Mouse (Mus musculus): Measurements from ENCODE around the gene Snx20.

The Snx20 gene

DNA sequence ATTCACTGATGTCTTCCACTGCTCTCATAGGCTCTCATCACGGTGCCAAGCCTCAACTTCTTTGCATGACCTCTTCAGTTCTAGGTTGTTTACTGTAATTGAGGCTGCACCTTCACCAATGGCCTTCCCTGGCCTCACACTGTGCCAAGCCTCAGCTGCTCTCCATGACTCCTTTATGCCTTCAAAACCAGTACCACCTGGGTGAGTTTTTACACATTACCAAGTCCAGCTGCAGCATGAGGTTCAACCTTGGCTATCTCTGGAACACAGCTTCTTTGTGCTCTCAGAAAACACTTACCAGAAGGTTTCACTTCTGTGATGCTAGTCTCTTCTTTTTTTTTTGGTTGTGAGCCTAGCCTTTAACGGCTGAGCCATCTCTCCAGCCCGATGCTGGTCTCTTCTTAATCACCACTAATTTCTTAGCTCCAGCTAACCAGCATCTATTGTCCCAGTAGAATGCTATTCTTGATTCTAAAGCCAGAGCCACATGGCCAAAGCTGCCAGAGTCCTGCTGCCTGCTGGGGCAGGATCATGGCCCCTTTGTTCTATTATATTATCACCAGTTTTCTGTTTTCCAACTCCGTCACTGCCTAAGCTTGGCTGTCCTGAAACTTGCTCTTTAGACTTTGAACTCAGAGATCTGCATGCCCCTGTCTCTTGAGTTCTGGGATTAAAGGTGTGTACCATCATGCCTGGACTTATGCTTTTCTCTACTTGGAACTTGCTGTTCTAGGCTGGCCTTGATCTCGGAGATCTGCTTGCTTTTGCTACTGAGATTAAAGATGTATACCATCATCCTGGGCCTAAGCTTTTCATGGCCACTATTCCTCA lies 7.0 kb upstream of the Snx20 start:
- no peak for DNase-seq (ENCODE audit: low read depth, low spot score)

DNA sequence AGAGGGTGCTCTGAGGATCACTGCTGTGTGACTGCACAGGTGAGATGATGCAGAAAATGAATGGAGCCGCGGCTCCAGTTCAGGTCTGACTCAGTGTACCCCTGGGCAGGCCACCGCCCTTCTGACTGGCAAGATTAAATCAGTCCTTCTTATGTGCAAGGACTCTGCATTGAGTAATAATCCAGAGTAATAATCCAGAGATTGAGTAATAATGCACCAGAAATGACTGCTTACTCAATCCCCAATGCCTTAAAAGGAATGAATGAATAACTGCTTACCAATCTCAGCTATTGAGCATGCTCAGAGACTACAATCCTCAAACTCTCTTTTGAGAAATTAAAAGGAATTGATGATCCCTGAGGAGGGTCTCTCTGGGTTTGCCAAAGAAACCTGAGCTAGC lies 3.0 kb upstream of the Snx20 start:
- DNase-seq (ENCODE audit: low read depth, low spot score) = no peak

DNA sequence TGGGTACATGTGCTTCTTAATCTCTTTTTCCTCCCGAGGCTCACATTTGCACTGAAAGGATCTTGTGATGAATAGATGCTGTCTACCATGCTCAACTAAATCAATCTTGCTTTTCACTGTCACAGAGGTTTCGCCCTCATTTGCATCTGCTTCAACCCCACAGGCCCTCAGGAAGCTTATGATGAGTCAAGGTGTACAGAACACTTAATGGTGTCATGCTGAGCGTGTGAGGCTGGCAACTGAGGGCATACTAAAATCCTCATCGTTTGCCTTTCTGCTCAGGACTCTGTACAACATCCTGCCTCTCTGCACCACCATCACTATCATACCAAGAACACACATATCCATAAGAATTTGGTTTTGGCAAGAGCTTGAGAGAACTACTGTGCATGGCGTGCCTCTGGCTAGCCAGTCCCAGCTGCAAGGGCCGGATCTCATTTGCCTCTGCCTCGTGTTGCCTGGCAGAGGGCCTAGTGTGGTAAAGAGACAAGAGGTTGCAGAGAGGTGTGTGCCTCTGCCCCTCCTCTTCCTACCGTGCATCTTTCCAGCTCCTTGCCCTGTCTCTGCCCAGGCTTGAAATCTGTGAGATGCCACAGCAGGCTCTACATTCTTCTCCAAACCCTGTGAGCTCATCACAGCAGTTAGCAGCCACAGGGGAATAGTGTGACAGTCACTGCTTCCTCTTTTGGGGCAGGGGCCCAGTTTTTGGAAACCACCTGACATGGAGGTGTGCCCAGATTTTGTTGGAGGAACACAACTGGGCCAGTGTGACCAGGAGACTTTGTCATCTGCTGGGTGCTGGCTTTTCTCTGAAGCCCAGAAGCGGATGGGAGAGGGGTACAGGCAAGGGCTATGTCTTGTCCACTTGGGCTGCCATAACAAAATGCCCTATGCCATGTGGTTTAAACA lies 1.4 kb upstream of the Snx20 start:
- no peak for DNase-seq (ENCODE audit: low read depth, low spot score)

DNA sequence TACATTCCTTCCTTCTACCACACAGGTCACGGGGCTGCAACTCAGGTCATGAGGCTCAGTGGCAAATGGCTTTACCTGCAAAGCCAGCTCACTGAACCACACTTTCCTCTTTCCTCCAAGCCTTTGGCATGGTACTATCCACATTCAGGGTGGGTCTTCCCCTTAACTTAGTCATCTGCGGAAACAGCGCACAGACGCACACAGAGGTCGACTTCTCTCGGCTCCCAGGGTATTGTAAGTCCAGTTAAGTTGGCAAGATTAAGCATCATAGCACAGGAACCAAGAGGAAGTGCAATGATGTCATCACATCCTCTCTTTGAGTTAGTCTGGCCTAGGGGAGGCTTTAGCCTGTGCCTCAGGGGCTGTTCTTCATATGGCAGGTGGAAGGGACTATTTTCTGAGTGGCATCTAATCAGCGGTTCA lies 2.6 kb downstream of the Snx20 start:
- peak; percentile 57 for DNase-seq (ENCODE audit: low read depth, low spot score)

DNA sequence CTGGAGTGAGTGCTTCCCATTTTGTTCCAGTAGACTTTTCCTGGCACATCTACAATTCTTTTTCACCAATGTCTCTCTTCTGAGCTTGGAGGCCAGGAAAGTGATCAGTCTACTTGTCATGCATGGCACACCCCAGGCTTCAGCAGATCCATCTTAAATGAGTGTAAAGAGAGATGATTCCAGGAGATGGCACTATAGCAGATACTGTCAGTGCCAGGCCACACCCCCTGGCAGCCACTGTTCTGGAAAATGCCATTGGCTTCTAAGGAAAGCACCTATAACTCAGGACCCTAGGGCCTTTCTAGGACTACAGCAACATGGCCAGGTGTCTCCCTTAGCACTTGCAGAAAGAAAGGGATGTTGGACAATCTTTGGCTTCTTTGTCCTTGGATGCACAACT lies 4.8 kb downstream of the Snx20 start:
- peak; percentile 69 for DNase-seq (ENCODE audit: low read depth, low spot score)

DNA sequence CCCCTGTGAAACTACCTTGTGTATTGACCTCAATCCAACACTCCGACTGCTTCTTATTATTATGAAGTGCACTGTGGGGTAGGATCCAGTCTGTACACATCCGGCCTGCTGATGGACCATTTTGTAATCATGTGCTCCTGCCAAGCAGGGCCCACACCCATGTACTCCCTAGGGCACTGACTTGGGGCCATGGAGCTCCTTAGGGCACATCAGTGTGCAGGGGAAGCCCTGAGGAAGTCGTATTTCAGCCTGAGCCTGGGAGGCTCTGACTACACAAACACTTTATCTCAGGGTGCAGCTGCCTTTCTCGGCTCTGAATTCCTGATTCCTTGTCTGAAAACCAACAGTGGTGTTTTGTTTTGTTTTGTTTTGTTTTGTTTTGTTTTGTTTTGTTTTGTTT lies 5.7 kb downstream of the Snx20 start:
- no peak for DNase-seq (ENCODE audit: low read depth, low spot score)

DNA sequence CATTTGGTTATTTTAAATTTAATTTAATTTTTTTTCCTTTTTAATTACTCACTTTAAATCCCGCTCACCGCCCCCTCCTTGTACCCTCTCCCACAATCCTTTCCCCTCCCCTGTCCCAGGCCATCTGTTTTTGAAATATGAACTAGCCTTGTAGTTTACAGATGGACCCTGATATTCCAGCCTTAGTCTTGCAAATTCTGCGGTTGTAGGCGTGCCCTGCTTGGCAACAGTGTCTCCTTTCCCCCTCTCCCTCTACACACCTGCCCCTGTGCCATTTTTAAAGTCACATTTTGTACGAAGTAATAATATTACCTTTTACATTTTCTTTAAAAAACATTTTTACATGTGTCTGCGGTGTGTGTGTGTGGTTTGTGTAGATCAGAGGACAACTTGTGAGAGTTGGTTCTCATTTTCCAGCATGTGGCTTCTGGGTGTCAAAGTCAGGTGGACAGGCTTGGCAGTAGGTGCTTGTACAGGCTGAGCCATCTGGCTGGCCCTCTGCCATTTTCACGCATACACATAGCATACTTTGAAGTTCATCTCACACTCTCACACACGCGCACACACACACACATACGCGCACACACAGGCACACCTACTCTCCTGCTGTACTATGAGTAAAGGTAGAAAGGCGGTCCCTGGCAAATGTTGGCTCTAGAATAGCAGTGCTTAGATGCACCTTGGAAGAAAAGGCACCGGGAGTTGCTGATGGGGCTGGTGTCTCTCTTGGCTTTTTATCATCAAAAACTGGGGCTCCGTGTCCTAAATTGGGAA lies 7.7 kb downstream of the Snx20 start:
- DNase-seq (ENCODE audit: low read depth, low spot score) = no peak

DNA sequence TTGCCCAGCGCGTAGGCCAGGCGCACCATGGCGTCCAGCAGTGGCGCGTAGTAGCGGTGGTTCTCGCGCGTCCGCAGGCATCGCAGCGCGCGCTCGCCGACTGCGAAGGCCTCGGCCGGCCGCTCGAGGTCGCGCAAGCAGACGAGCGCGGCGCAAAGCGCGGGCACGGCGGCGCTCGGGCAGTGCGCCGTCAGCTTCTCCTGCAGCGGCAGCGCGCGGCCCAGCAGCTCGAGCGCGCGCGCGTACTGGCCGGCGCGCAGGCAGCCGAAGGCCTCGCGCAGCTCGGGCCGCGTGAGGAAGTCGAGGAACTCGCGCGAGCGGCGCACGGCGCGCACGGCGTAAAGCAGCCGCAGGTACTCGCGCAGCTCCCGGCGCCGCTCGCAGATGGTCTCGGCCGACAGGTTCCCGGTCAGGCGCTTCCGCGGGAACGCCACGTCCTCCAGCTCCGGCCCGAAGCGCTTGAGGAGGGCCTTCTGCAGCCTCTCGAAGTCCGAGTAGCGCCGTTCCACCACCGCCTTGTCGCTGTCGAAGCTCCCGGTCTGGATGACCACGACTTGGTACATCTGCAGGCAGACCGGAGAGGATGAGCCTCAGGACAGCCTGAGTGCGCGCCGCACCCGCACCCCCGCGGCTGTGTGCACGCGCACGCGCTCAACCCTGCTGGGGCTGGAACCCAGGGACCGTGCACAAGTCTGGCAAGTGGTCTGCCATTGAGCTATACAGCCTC lies 8.5 kb downstream of the Snx20 start:
- DNase-seq (ENCODE audit: low read depth, low spot score) = no peak

DNA sequence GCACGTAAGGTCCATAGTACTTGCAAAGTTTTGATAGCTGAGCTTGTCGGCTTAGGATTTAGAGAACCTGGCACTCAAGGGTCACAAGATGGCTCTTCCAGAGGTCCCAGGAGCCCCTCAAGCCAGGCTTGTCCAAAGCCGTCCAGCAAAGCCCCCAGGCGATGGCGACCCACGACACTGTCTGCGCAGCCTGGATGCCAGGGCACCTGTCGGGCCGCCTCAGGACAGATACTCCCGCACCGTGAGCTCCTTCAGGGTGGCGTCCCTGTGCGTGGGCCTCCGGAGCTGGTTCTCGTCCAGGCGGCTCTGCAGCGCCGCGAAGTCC lies 9.0 kb downstream of the Snx20 start:
- no peak for DNase-seq (ENCODE audit: low read depth, low spot score)

DNA sequence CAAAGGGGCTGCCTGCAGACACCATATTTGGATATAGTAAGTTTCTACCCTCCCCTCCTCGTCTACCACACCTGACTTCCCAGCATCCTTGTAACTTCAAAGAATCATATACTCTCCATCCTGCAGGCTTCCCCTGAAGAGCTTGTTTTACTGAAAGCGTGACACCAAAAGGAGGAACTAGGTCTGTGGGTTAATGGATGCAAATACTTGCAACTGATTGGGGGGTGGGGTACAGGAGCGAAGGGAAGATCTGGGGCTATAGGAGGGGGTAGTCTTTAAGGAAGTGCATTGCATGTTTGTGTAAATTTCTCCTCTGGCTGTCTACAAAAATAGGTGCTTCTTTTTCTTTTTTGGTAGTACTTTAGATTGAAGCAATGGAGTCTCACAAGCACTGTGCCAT lies 9.5 kb downstream of the Snx20 start:
- no peak for DNase-seq (ENCODE audit: low read depth, low spot score)

DNA sequence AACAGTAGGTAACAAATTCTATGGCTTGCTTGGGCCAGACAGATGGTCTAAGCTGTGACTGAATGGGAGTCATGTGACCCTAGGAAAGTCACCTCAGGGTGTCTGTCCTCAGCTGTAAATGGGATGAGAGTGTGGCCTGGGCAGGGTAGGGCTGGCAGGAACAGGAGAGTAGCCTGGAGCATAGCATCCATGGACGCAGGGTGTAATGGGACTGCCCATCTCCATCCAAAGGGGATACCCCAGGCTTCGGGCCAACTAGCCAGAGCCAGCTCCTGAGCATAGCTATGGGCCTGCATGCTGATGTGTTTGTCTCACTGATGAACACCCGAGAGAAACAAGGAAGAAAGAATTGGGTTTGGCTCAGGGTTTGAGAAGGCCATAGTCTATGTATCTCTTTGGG lies 11.7 kb downstream of the Snx20 start:
- DNase-seq (ENCODE audit: low read depth, low spot score) = no peak

DNA sequence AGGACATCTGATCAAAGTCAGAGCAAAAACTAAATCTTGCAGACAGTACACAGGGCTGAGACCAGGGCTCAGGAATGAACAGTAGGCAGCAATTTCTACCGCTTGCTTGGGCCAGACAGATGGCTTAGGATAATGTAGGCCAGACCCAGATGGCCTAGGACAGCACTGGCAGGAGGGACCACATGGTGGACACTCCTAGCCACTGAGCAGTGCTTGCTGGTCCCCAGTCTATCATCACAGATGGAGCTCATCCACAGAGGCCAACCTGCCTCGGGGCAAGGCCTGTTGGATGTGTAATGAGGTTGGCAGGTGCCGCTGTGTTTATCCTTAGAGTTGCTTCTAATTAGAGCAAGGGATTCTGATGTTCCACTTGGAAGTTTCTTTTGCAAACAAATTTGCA lies 12.6 kb downstream of the Snx20 start:
- no peak for DNase-seq (ENCODE audit: low read depth, low spot score)

DNA sequence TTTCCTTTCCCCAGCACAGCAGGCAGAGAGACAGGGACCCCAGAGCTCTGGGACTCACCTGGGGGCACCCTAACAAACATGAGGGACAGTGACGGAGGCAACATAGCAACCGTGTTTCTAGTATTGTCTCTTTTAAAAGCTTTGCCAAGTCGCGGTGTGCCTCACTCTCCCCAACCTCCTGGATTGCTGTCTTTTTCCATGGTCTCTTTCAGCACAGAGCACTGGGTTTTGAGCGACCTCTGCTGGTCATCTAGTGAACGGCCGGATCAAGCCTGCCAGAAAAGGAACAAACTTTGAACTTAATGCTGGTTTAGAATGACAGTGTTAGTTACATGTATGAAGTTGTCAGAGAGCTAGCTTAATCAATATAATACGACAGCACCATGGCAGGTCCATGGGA lies 14.5 kb downstream of the Snx20 start:
- peak; percentile 63 for DNase-seq (ENCODE audit: low read depth, low spot score)

DNA sequence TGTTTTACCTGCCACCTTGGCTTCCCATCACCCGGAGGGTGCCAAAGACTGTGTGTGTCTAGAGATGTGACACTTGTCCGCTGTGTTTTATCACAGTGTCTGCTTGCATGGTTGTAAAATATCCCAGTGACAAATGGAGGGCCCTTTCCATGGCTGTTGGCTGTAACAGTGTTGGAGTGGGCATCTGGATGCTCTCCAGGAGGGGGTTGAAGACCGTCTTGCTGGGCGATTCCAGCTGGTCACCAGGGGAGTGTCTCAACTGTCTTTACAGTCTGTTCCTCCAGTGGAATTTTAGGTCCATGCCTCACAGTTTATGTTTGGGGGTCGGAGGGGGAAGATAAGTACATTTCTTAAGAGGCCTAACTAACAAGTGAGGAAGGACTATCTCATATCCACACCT lies 15.0 kb downstream of the Snx20 start:
- no peak for DNase-seq (ENCODE audit: low read depth, low spot score)

DNA sequence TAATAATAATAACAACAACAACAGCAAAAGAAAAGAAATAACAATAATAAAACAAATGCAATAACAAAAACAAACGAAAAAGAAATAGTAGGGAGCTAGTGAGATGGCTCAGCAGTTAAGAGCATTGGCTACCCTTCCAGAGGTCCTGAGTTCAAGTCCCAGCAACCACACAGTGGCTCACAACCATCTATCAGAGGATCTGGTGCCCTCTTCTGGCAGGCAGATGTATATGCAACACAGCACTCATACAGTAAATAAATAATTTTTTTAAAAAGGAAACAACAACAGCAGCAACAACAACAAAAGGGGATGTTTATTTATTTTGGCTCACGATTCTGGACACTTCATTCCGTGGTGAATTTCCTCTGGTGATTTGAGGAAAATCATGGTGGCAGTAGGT lies 16.4 kb downstream of the Snx20 start:
- DNase-seq (ENCODE audit: low read depth, low spot score) = no peak

DNA sequence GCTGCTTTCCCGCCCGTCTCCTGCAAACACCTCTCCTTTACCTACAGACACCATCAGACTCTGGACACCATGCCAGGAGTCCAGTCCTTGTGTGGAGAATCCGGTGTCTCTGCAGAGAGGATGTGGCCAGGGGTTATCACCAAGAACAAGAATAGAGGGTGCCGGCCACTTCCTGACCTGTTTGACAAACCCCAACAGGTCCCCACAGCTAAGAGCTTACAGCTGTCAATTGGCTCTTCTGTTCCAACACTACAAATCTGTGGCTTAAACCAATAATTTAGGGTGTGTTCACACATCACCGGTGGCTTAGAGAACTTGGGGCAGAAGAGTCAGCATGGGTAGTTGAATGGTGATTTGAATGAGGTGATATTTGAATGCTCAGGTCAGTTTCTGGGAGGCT lies 17.3 kb downstream of the Snx20 start:
- peak; percentile 45 for DNase-seq (ENCODE audit: low read depth, low spot score)

DNA sequence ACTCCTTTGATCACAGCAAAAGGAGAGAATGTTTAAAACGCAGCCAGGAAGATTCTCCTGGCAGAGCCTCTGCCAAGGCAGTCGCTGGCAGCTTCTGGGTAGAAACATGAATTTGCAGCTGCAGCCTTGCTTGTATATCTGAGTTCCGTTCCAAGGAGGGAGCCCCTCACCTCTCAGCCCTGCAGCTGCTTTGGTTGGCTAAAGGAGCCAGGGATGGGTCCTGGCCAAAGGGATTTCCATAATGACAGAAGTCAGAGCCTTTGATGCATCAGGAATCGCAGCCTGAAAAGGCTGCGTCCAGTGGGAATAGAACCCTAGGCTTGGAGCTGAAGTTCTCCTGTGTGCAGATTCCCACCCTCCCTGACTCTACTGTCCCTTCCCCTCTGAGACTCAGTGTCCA lies 20.9 kb downstream of the Snx20 start:
- DNase-seq (ENCODE audit: low read depth, low spot score) = no peak

DNA sequence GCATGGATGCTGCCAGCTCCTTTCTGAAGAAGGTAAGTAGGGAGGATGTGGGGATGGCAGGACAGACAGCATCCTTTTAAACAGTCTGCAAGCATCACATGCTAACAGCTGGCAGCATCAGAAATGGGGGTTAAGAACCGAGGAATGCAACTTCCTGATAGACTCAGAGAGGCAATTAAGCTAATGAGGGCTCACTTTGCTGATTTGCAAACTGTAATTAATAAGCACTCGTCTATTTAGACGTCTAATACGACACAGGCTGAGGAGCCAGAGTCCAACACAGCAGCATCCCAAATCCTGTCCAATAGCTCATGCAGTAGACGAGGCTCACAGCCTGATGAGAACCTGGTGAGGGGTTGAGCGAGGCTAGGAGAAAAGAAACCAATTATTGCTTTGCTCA lies 25.7 kb downstream of the Snx20 start:
- no peak for DNase-seq (ENCODE audit: low read depth, low spot score)

DNA sequence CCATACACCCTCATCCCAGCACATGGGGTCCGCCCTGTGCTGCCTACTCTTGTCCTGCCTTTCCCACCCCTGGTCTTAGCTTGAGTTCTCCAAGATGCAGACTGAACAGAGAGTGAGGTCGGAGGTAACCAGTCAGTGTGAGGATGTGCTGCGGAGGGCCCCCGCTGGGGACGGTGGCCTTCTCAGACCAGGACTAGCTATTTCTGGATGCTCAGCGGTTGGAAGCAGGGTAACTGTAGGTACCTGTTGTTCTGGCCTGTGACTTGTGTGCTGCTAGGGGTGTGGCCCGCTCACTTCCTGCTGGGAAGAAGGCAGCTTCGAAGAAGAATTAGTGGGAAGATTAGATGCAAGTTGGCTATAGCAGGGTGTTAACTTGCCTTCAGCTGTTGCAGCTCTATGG lies 26.9 kb downstream of the Snx20 start:
- no peak for DNase-seq (ENCODE audit: low read depth, low spot score)

DNA sequence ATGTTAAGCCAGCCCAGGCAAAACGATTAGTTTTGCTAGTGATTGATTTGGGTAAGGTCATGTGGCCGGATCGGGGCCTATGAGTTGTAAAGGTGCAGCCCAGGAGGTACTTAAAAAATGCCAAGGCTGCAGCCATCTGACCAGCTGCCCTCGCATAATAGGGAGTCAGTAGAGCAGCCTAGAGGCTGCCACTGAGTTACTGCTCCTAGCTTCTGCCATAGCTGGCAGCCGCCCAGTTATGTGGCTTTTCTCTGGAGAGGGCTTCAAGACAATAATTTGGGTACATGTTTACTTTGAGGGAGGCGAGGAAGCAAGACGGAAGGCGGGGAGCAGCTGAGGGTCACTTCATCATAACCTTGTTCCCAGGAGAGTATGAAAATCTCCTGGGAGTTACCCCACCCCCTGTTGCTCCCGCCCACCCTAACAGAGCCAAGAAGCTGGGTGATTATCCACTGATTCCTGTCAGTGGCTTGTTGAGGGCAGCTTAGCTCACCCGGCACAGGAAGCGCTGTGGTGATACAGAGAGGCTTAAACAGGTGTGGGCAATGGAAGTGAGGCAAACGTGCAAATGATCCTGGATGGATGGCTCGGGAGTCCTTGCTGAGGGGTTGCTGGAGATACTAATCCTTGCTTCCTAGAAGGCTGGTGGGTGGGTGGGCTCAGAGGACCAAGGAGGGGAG lies 30.4 kb downstream of the Snx20 start:
- no peak for DNase-seq (ENCODE audit: low read depth, low spot score)

Data from CD4-positive helper T cell, adult 2 months (primary cell).